Mouse (Mus musculus) limb, embryonic 15.5 days (tissue): ENCODE data around the gene Aoc3. TPM values are rescaled to one million over a fixed set of nuclear protein-coding genes. Genes with fewer than 3 reads are reported as not detected.

Experiments used
- ATAC-seq: fragments of 200-750 bp; cut with Nextera tagmentation; 2 replicates; pipeline ENCODE4 v1.8.0; 2017; ENCODE audit warnings: low read depth, moderate TSS enrichment; ENCODE audit not compliant: insufficient number of reproducible peaks, low FRiP score, low TSS enrichment
- H3K27ac ChIP-seq: fragments of 300-500 bp; sonication (generic); 2 replicates; pipeline ENCODE4 v1.5.1; 2015; ENCODE audit warnings: moderate library complexity, mild to moderate bottlenecking, inconsistent platforms
- H3K27me3 ChIP-seq: fragments of 300-500 bp; sonication (generic); 2 replicates; pipeline ENCODE4 v1.6.1; 2015; ENCODE audit warnings: inconsistent platforms
- H3K36me3 ChIP-seq: fragments of 300-500 bp; sonication (generic); 2 replicates; pipeline ENCODE4 v1.6.1; 2015; ENCODE audit warnings: inconsistent platforms
- H3K4me1 ChIP-seq: fragments of 300-500 bp; sonication (generic); 2 replicates; pipeline ENCODE4 v1.6.1; 2015; ENCODE audit warnings: inconsistent platforms
- H3K4me2 ChIP-seq: fragments of 300-500 bp; sonication (generic); 2 replicates; pipeline ENCODE4 v1.6.1; 2015; ENCODE audit warnings: mild to moderate bottlenecking, inconsistent platforms
- H3K4me3 ChIP-seq: fragments of 300-500 bp; sonication (generic); 2 replicates; pipeline ENCODE4 v1.5.1; 2015; ENCODE audit warnings: mild to moderate bottlenecking, inconsistent platforms
- H3K9ac ChIP-seq: fragments of 300-500 bp; sonication (generic); 2 replicates; pipeline ENCODE4 v1.6.1; 2015; ENCODE audit warnings: inconsistent platforms
- H3K9me3 ChIP-seq: fragments of 300-500 bp; sonication (generic); 2 replicates; pipeline ENCODE4 v1.6.1; 2016; ENCODE audit warnings: inconsistent platforms
- WGBS: fragments of 180-500 bp; shearing (Covaris S2); methylation state at CpG from one replicate; pipeline ENCODE4 v1.1.7; 2015; 5-methylcytosine and 5-hydroxymethylcytosine counted together
- polyA plus RNA-seq: library from polyadenylated mRNA; unstranded; fragments of >200 nt; fragmentation: Nextera tagmentation; extraction: Ambion mirVana; gene quantifications from 2 replicates; pipeline ENCODE4 v1.2.1, GENCODE M21; 2015

Aoc3 gene
- 0.90 and 1.5 TPM in 2 replicates for polyA plus RNA-seq

- Histone ChIP-seq H3K27me3 (no peaks in the 10 kb centered on the region), H3K4me3 (no peak within 1 kb of the TSS), H3K4me2 (no peak within 1 kb of the TSS), H3K36me3 (peaks cover 5% of the 10 kb centered on the region), H3K4me1 (peaks cover 15% of the 10 kb centered on the region), H3K27ac (peak within 1 kb of the TSS; percentile 59), H3K9ac (no peak within 1 kb of the TSS), H3K9me3 (no peaks in the 10 kb centered on the region)
- peak; percentile 46 for ATAC-seq
- 62% methylated on average over 7 of the region's 7 CpGs for WGBS
Measured at GRCm38 (mm10) chr11:101330371-101330924, at the start of gene Aoc3. Aoc3 (plus strand) TSS chr11:101330605.

GRCm38 (mm10) chr11:101280837-101281236 lies 49.6 kb upstream of the Aoc3 start:
- no peaks in the 10 kb centered on the region for H3K9me3 ChIP-seq
- H3K4me1 ChIP-seq = peaks cover 29% of the 10 kb centered on the region
- H3K36me3 ChIP-seq = peaks cover 9% of the 10 kb centered on the region; the same call in 1 of the 2 replicates
- H3K9ac ChIP-seq = no peak overlapping the region
- ATAC-seq = no peak
- no peak overlapping the region for H3K4me3 ChIP-seq
- no peak overlapping the region for H3K27ac ChIP-seq
- WGBS = 42% methylated on average over 7 of the region's 7 CpGs
- no peak overlapping the region for H3K4me2 ChIP-seq
- peaks cover 5% of the 10 kb centered on the region; the same call in 1 of the 2 replicates for H3K27me3 ChIP-seq

DNA sequence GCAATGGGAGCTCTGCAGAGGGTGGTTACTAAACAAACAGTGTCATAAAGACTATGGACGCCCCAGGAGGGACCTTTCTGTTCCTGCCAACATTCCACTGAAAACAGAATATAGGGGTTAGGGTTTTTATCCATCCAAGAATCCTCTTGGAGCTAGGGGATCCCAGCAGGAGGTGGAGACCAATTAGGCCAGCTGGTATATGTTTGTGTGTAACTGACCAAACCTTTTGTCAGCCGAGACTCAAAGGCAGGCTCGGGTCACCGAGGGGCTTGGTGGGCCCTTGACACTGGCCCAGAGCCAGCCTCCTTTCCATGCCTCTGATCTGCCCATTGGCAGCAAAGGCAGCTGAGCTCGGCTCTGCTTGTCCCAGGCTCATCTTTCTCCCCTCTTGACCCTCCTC lies 47.5 kb upstream of the Aoc3 start:
- no peak overlapping the region for H3K4me2 ChIP-seq
- no peaks in the 10 kb centered on the region for H3K9me3 ChIP-seq
- H3K27ac ChIP-seq = no peak overlapping the region
- H3K4me3 ChIP-seq = no peak overlapping the region
- WGBS = 37% methylated on average over 5 of the region's 5 CpGs
- ATAC-seq = no peak
- peaks cover 12% of the 10 kb centered on the region for H3K4me1 ChIP-seq
- peaks cover 5% of the 10 kb centered on the region; the same call in 1 of the 2 replicates for H3K27me3 ChIP-seq
- H3K9ac ChIP-seq = no peak overlapping the region
- H3K36me3 ChIP-seq = peaks cover 16% of the 10 kb centered on the region

- H3K4me1 ChIP-seq = peaks cover 7% of the 10 kb centered on the region
- H3K9me3 ChIP-seq = no peaks in the 10 kb centered on the region
- 63% methylated on average over 4 of the region's 4 CpGs for WGBS
- H3K27ac ChIP-seq = no peak overlapping the region
- peaks cover 5% of the 10 kb centered on the region; the same call in 1 of the 2 replicates for H3K27me3 ChIP-seq
- no peak overlapping the region for H3K4me2 ChIP-seq
- no peak overlapping the region for H3K9ac ChIP-seq
- ATAC-seq = no peak
- peaks cover 22% of the 10 kb centered on the region for H3K36me3 ChIP-seq
- no peak overlapping the region for H3K4me3 ChIP-seq
Measured at GRCm38 (mm10) chr11:101283805-101284204, 46.6 kb upstream of the Aoc3 start.

- H3K4me3 ChIP-seq = no peak overlapping the region
- no peak overlapping the region for H3K9ac ChIP-seq
- no peaks in the 10 kb centered on the region for H3K9me3 ChIP-seq
- H3K27me3 ChIP-seq = no peaks in the 10 kb centered on the region
- H3K4me2 ChIP-seq = no peak overlapping the region
- H3K36me3 ChIP-seq = peaks cover 54% of the 10 kb centered on the region
- 86% methylated on average over 9 of the region's 9 CpGs for WGBS
- H3K27ac ChIP-seq = no peak overlapping the region
- no peaks in the 10 kb centered on the region for H3K4me1 ChIP-seq
- ATAC-seq = no peak
Measured at GRCm38 (mm10) chr11:101287306-101287705, 43.1 kb upstream of the Aoc3 start.

GRCm38 (mm10) chr11:101291231-101291630 lies 39.2 kb upstream of the Aoc3 start:
- no peak for ATAC-seq
- WGBS = 94% methylated on average over 8 of the region's 8 CpGs
- H3K4me3 ChIP-seq = no peak overlapping the region
- peaks cover 84% of the 10 kb centered on the region for H3K36me3 ChIP-seq
- H3K9ac ChIP-seq = no peak overlapping the region
- no peaks in the 10 kb centered on the region for H3K27me3 ChIP-seq
- no peaks in the 10 kb centered on the region for H3K4me1 ChIP-seq
- H3K4me2 ChIP-seq = no peak overlapping the region
- no peak overlapping the region for H3K27ac ChIP-seq
- H3K9me3 ChIP-seq = no peaks in the 10 kb centered on the region

DNA sequence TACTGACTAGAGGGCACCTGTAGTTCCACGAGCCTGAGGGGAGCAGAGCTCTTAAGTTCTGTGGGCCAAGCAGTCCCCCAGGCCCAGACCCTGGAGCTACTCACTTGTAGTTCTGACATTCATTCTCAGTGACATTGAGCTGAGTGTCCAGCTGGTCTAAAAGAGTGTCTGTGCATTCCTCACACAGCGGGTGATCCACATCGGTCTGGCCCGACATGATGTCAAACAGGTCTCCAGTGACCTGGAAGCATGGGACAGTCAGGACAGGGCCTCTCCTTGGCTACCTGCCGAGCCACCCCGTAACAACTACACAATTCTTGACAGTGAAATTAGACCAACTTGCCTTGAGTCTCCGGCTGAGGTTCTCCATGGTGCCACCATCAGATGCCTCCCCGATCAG lies 35.2 kb upstream of the Aoc3 start:
- 95% methylated on average over 8 of the region's 8 CpGs for WGBS
- Histone ChIP-seq H3K4me2 (no peak overlapping the region), H3K36me3 (peaks cover 73% of the 10 kb centered on the region)

DNA sequence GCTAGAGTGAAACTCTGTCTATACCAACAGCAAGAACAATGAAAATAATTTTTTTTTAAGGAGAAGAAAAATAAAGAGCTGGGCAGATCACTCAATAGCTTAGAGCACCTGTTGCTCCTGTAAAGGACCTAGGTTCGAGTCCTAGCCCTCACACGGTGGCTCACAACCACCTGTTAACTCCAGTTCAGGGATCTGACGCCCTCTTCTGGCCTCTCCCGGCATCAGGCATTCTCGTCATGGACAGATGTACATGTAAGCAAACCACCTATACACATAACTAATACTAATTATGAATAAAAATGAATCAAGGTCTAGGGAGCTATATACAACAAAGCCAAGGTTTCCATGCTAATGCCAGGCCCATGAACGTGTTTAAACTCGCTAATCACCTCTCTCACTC lies 29.5 kb upstream of the Aoc3 start:
- 68% methylated on average over 7 of the region's 7 CpGs for WGBS
- no peak overlapping the region for H3K27ac ChIP-seq
- H3K9ac ChIP-seq = 0 out of 2 replicates have a peak overlapping the region, but pooled peaks have one; percentile 89
- H3K4me3 ChIP-seq = peak overlapping the region; percentile 85
- H3K27me3 ChIP-seq = no peaks in the 10 kb centered on the region
- no peaks in the 10 kb centered on the region for H3K9me3 ChIP-seq
- H3K36me3 ChIP-seq = peaks cover 23% of the 10 kb centered on the region
- peaks cover 21% of the 10 kb centered on the region for H3K4me1 ChIP-seq
- H3K4me2 ChIP-seq = peak overlapping the region; percentile 67
- ATAC-seq = no peak

More for the DNA sequence above, 35.2 kb upstream of the Aoc3 start:
- H3K27me3 ChIP-seq = no peaks in the 10 kb centered on the region
- no peak overlapping the region for H3K9ac ChIP-seq
- no peak overlapping the region for H3K27ac ChIP-seq
- no peak overlapping the region for H3K4me3 ChIP-seq
- no peak; the same call in 1 of the 2 replicates for ATAC-seq
- no peaks in the 10 kb centered on the region for H3K9me3 ChIP-seq
- H3K4me1 ChIP-seq = peaks cover 4% of the 10 kb centered on the region

DNA sequence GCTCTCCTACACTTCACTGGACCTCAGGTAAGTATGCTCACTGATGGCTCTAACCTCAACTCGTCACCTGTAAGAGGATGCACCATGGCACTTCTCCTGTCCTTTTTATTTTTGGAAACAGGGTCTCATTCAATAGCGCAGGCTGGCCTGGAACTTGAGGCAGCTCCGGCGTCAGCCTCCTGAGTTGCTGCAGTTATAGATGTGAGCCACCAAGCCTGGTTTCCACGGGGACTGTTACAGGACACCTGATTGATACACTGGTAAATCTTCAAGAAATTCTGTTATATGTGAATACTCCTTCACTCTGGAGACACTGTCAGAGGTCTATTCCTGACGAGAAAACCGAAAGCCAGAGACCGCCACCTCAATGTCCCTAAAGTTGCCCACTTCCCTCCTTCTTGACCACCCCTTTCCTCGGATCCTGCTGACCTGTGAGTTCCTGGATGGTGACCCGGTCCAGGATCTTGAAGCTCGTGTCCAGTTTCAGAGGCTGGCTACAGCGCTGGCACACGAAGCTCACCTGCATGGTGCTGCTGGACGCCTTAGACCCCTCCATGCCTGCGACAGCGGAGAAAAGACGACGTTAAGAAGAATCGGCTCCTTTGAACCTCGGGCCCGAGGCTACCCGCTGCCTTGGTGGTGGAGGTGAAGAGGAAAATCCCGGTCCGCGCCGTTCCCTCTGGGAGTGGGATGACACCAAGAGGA lies 29.0 kb upstream of the Aoc3 start:
- Histone ChIP-seq H3K27ac (peak overlapping the region; percentile 4; the same call in 1 of the 2 replicates), H3K4me2 (peak overlapping the region; percentile 67), H3K27me3 (no peaks in the 10 kb centered on the region), H3K36me3 (peaks cover 21% of the 10 kb centered on the region), H3K9ac (peak overlapping the region; percentile 89), H3K4me3 (peak overlapping the region; percentile 85), H3K9me3 (no peaks in the 10 kb centered on the region), H3K4me1 (peaks cover 21% of the 10 kb centered on the region)
- WGBS = 13% methylated on average over 26 of the region's 26 CpGs
- ATAC-seq = 0 out of 2 replicates have a peak, but pooled peaks have one; percentile 19

- peak within 1 kb of the TSS; percentile 4; the same call in 1 of the 2 replicates for H3K27ac ChIP-seq
- peak within 1 kb of the TSS; percentile 85 for H3K4me3 ChIP-seq
- H3K4me2 ChIP-seq = peak within 1 kb of the TSS; percentile 67
- ATAC-seq = peak; percentile 86
- 6% methylated on average over 39 of the region's 39 CpGs for WGBS
- H3K9ac ChIP-seq = peak within 1 kb of the TSS; percentile 89
- no peaks in the 10 kb centered on the region for H3K27me3 ChIP-seq
- peaks cover 21% of the 10 kb centered on the region for H3K4me1 ChIP-seq
- no peaks in the 10 kb centered on the region for H3K9me3 ChIP-seq
- H3K36me3 ChIP-seq = peaks cover 21% of the 10 kb centered on the region
Measured at GRCm38 (mm10) chr11:101302004-101302798, 28.2 kb upstream of the Aoc3 start, which contains the start of gene Becn1. Becn1 (minus strand) TSS chr11:101302286.

GRCm38 (mm10) chr11:101307744-101308143 lies 22.7 kb upstream of the Aoc3 start:
- H3K4me1 ChIP-seq = no peaks in the 10 kb centered on the region
- H3K27ac ChIP-seq = no peak overlapping the region
- no peaks in the 10 kb centered on the region for H3K27me3 ChIP-seq
- no peak overlapping the region for H3K9ac ChIP-seq
- H3K4me3 ChIP-seq = no peak overlapping the region
- no peaks in the 10 kb centered on the region for H3K9me3 ChIP-seq
- no peaks in the 10 kb centered on the region for H3K36me3 ChIP-seq
- no peak overlapping the region for H3K4me2 ChIP-seq
- ATAC-seq = no peak
- WGBS = 37% methylated on average over 5 of the region's 5 CpGs
